Mouse (Mus musculus) liver, embryonic 15.5 days (tissue): ENCODE data around the gene Neu3. TPM values are rescaled to one million over a fixed set of nuclear protein-coding genes. Genes with fewer than 3 reads are reported as not detected.
A peak's percentile ranks its signal among the peaks of the same experiment; 100 is the strongest.

Source experiments
- ATAC-seq: fragments of 200-750 bp; cut with Nextera tagmentation; 2 replicates; pipeline ENCODE4 v1.8.0; 2017; ENCODE audit warnings: moderate number of reproducible peaks, mild to moderate bottlenecking, moderate library complexity; ENCODE audit not compliant: insufficient read depth
- H3K27ac ChIP-seq: fragments of 300-500 bp; sonication (generic); replicated peaks from 2 replicates; pipeline ENCODE4 v1.5.1; 2015; ENCODE audit warnings: mild to moderate bottlenecking, inconsistent platforms
- H3K27me3 ChIP-seq: fragments of 300-500 bp; sonication (generic); 2 replicates; pipeline ENCODE4 v1.6.1; 2015; ENCODE audit warnings: mild to moderate bottlenecking, inconsistent platforms
- H3K36me3 ChIP-seq: fragments of 300-500 bp; sonication (generic); replicated peaks from 2 replicates; pipeline ENCODE4 v1.6.1; 2015; ENCODE audit warnings: moderate library complexity, mild to moderate bottlenecking, inconsistent platforms
- H3K4me1 ChIP-seq: fragments of 300-500 bp; sonication (generic); replicated peaks from 2 replicates; pipeline ENCODE4 v1.6.1; 2015; ENCODE audit warnings: inconsistent platforms
- H3K4me2 ChIP-seq: fragments of 300-500 bp; sonication (generic); 2 replicates; pipeline ENCODE4 v1.6.1; 2015; ENCODE audit warnings: moderate library complexity, mild to moderate bottlenecking, inconsistent platforms
- H3K4me3 ChIP-seq: fragments of 300-500 bp; sonication (generic); replicated peaks from 2 replicates; pipeline ENCODE4 v1.5.1; 2015; ENCODE audit warnings: mild to moderate bottlenecking, inconsistent platforms
- H3K9ac ChIP-seq: fragments of 300-500 bp; sonication (generic); 2 replicates; pipeline ENCODE4 v1.6.1; 2015; ENCODE audit warnings: moderate library complexity, mild to moderate bottlenecking, inconsistent platforms
- H3K9me3 ChIP-seq: fragments of 300-500 bp; sonication (generic); replicated peaks from 2 replicates; pipeline ENCODE4 v1.6.1; 2016; ENCODE audit warnings: inconsistent platforms
- WGBS: fragments of 180-500 bp; shearing (Covaris S2); methylation state at CpG from one replicate; pipeline ENCODE4 v1.1.7; 2015; ENCODE audit warnings: mixed read lengths; ENCODE audit not compliant: insufficient replicate concordance; 5-methylcytosine and 5-hydroxymethylcytosine counted together
- polyA plus RNA-seq: library from polyadenylated mRNA; unstranded; fragments of >200 nt; fragmentation: Nextera tagmentation; extraction: Ambion mirVana; gene quantifications from 2 replicates; pipeline ENCODE4 v1.2.1, GENCODE M21; 2015

The Neu3 gene
- polyA plus RNA-seq: 4.9 and 5.4 TPM in 2 replicates

DNA sequence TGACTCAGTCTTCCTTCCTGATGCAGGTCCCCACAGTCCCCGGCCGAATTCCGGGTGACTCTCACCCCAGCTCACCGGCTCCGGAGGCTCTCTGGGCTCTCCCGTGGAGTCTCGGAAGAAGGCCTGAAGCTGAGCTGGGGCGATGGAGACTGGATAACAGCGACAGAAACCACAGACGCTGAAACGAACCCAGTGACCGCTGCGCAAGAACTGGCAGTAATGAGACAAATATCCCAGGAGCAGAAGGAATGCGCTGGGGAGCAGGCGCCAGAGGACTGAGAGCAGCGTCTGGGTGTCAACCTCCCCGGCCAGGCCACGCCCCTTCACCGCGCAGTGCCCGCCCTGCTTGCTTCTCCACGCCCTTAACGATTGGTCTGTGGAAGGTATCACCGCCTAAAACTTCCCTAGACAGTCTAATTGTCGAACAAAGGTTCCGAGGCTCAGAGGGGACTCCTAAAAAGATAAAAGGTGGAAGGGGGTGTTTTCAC is at the start of gene Neu3:
Gene Neu3, minus strand, starts transcription at position 335 of the 488 bp plus-strand sequence.
- Histone ChIP-seq H3K36me3 (peaks cover 3% of the 10 kb centered on the region), H3K27ac (peak within 1 kb of the TSS; percentile 91), H3K9ac (peak within 1 kb of the TSS; percentile 80), H3K4me2 (peak within 1 kb of the TSS; percentile 77), H3K4me3 (peak within 1 kb of the TSS; percentile 74), H3K9me3 (no peaks in the 10 kb centered on the region), H3K4me1 (peaks cover 42% of the 10 kb centered on the region), H3K27me3 (no peaks in the 10 kb centered on the region)
- peak; percentile 90 for ATAC-seq
- under 1% methylated on average over 26 of the region's 26 CpGs for WGBS

DNA sequence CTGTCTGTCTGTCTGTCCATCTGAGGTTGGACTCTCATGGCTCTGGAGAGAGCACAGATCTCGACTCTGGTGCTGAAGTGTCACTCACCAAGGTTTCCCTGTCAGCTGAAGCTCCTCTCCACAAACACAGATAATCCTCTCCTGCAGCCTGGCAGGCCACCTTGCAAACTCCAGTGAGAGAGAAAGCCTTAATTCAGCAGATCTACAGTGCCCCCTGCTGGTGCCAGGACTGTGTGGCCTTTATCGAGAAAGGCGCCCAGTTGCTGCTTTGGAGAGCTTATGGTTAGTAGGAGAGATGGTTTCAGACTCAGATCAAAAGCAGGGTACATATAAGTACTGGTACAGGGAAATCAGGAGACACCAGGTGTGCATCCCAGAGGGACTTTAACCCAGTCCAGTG is 48.1 kb upstream of the Neu3 start:
- no peaks in the 10 kb centered on the region for H3K4me1 ChIP-seq
- no peak overlapping the region for H3K4me2 ChIP-seq
- no peak overlapping the region for H3K27ac ChIP-seq
- H3K27me3 ChIP-seq: no peaks in the 10 kb centered on the region
- H3K36me3 ChIP-seq: no peaks in the 10 kb centered on the region
- no peaks in the 10 kb centered on the region for H3K9me3 ChIP-seq
- no peak for ATAC-seq
- H3K4me3 ChIP-seq: no peak overlapping the region
- WGBS: 3% methylated on average over 3 of the region's 3 CpGs
- no peak overlapping the region for H3K9ac ChIP-seq

DNA sequence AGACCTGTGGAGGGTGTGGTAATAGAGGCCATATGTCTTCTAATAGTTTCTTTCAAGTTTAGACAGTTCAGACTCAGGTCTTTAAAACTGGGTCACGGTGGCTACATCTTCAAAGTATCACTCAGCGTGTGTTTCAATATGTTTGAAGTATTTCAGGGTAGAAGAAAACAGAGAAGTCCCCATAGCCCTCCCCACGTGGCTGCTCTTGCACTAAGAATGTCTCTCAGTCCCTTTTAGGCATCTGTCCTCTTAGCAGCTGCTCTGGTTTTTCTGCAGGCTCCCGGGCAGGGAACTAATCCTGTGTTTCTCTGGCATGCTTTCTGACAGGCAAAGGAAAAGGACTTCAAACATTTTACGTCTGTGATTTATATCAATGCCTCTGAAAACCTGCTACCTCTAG is 47.7 kb upstream of the Neu3 start:
- WGBS: 49% methylated on average over 5 of the region's 5 CpGs
- no peak overlapping the region for H3K9ac ChIP-seq
- H3K4me1 ChIP-seq: no peaks in the 10 kb centered on the region
- no peak overlapping the region for H3K4me3 ChIP-seq
- H3K4me2 ChIP-seq: no peak overlapping the region
- H3K27ac ChIP-seq: no peak overlapping the region
- no peaks in the 10 kb centered on the region for H3K9me3 ChIP-seq
- no peaks in the 10 kb centered on the region for H3K36me3 ChIP-seq
- no peaks in the 10 kb centered on the region for H3K27me3 ChIP-seq
- ATAC-seq: no peak

DNA sequence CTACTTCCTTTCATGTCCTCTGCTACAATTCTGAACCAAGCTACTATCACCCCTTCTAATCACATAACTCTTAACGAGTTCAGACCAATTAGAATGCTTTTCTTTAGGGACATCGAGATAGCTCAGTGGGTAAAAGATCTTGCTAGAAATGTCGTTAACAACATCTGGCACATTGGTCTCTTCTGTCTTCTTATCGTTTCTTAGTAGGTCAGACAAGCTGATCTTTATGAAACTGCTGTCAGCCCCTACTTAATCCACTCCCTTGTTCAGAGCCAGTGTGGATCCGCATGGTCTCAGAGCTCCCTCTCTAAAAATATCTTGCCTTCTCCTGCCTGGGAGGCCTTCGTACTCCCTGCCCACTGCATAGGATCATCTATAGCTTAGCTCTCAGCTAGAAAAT is 45.7 kb upstream of the Neu3 start:
- WGBS: 55% methylated on average over 6 of the region's 6 CpGs

DNA sequence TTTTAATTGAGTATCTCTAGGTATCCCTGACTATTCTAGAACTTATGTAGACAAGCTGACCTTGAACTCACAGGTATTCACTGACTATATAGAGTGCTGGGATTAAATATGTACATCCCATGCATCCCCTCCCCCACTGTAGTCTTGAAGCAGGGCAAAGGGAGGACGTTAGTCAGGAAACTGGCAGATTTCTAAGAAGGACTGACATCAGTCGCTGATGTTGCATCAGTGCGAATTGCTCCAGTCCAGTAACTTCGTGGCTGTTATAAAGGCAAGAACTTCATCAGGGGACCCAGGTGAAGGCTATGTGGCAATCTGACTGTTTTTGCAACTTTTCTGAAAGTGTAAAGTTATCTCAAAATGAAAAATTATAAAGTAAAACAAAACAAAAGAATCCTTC is 41.1 kb upstream of the Neu3 start:
- Histone ChIP-seq H3K4me3 (no peak overlapping the region), H3K4me1 (no peaks in the 10 kb centered on the region), H3K27me3 (peaks cover 5% of the 10 kb centered on the region), H3K27ac (no peak overlapping the region), H3K36me3 (no peaks in the 10 kb centered on the region), H3K4me2 (no peak overlapping the region), H3K9me3 (no peaks in the 10 kb centered on the region), H3K9ac (no peak overlapping the region)
- ATAC-seq: no peak
- 37% methylated on average over 4 of the region's 4 CpGs for WGBS

More for the DNA sequence above, 45.7 kb upstream of the Neu3 start:
- Histone ChIP-seq H3K4me3 (no peak overlapping the region), H3K9ac (no peak overlapping the region), H3K27ac (no peak overlapping the region), H3K4me1 (no peaks in the 10 kb centered on the region), H3K36me3 (no peaks in the 10 kb centered on the region), H3K9me3 (no peaks in the 10 kb centered on the region), H3K27me3 (no peaks in the 10 kb centered on the region), H3K4me2 (no peak overlapping the region)
- no peak for ATAC-seq

DNA sequence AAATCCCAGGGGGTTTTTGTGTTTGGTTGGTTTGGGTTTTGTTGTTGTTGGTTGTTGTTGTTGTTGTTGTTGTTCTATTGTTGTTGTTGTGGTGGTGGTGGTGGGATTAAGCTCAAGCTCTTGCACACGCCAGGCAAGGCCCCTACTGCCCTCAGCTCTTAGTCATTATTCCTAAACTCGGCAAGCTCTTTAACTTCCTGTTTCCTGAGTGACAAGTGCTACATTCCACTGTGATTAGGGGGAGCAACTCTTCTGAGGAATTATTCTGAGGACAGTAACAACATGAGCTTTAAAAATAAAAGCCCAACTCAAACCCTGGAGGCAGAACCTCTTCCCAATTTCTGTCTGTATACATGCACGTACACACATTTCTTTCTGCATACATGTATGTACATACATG is 37.0 kb upstream of the Neu3 start:
- peaks cover 28% of the 10 kb centered on the region for H3K27me3 ChIP-seq
- no peak overlapping the region for H3K27ac ChIP-seq

DNA sequence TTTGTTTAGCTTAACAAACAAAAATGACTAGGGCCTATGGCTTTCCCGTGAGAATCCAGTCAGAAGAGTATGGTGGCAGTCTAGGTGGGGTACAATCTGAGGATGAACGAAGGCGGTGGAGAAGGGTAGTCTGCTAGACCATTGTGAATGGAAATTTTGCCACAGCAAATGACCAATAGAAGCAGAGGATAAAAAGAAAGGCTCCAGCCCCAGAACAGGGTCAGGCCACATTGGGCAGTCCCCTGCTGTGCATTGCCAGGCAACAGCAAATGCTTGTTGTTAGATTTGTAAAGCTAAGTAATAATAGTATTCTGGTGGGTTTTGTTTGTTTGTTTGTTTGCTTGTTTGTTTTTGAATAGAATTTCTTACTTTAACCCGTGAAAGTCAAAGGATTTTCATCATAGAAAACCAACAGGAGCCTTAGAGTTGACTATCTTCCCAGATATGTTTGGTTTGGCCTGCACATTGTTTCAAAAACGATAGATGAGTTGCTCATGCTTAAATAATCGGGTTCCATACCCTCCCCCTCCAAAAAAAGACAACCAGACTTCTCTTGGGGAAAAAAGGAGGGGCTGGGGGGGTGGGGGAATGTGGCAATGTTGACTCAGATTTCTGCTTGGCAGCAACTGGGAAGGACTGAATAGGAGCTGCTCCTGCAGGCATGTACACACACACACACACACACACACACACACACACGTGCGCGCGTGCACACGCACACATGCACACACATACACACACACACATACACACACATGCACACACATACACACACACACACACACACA is 36.2 kb upstream of the Neu3 start:
- no peaks in the 10 kb centered on the region for H3K9me3 ChIP-seq
- no peak overlapping the region for H3K4me2 ChIP-seq
- no peaks in the 10 kb centered on the region for H3K4me1 ChIP-seq
- H3K4me3 ChIP-seq: no peak overlapping the region
- 66% methylated on average over 11 of the region's 11 CpGs for WGBS
- H3K36me3 ChIP-seq: no peaks in the 10 kb centered on the region
- H3K9ac ChIP-seq: no peak overlapping the region
- H3K27me3 ChIP-seq: peaks cover 28% of the 10 kb centered on the region
- no peak for ATAC-seq
- no peak overlapping the region for H3K27ac ChIP-seq

More for the DNA sequence above, 37.0 kb upstream of the Neu3 start:
- no peaks in the 10 kb centered on the region for H3K36me3 ChIP-seq
- H3K4me1 ChIP-seq: no peaks in the 10 kb centered on the region
- H3K9ac ChIP-seq: no peak overlapping the region
- H3K4me3 ChIP-seq: no peak overlapping the region
- H3K4me2 ChIP-seq: no peak overlapping the region
- H3K9me3 ChIP-seq: no peaks in the 10 kb centered on the region
- no peak for ATAC-seq
- 37% methylated on average over 3 of the region's 3 CpGs for WGBS

DNA sequence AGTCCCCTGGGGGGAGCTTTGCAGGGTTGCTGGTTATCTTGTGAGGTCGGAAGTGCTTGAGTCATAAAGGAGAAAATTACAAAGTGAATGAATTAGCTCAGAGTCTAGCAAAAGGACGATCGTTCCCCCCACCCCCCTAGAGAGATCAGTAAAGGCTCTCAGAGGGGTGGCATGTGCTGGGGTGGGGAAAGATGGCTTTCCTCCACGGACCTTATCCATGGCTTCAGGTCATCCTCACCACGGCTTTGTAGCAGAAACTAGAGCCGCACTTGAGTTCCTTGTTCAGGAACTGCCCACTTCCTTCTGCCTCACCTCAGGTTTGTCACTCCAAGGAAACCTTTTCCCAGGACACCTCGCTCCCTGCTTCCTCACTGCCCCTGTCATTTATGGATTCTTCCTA is 35.1 kb upstream of the Neu3 start, which contains the start of gene Spcs2:
Gene Spcs2, minus strand, starts transcription at position 101 of the 400 bp plus-strand sequence.
- no peaks in the 10 kb centered on the region for H3K9me3 ChIP-seq
- H3K27ac ChIP-seq: no peak within 1 kb of the TSS
- ATAC-seq: no peak
- no peak within 1 kb of the TSS for H3K4me2 ChIP-seq
- H3K36me3 ChIP-seq: no peaks in the 10 kb centered on the region
- no peak within 1 kb of the TSS for H3K4me3 ChIP-seq
- H3K9ac ChIP-seq: no peak within 1 kb of the TSS
- peaks cover 28% of the 10 kb centered on the region for H3K27me3 ChIP-seq
- H3K4me1 ChIP-seq: peaks cover 4% of the 10 kb centered on the region
- 32% methylated on average over 7 of the region's 7 CpGs for WGBS

DNA sequence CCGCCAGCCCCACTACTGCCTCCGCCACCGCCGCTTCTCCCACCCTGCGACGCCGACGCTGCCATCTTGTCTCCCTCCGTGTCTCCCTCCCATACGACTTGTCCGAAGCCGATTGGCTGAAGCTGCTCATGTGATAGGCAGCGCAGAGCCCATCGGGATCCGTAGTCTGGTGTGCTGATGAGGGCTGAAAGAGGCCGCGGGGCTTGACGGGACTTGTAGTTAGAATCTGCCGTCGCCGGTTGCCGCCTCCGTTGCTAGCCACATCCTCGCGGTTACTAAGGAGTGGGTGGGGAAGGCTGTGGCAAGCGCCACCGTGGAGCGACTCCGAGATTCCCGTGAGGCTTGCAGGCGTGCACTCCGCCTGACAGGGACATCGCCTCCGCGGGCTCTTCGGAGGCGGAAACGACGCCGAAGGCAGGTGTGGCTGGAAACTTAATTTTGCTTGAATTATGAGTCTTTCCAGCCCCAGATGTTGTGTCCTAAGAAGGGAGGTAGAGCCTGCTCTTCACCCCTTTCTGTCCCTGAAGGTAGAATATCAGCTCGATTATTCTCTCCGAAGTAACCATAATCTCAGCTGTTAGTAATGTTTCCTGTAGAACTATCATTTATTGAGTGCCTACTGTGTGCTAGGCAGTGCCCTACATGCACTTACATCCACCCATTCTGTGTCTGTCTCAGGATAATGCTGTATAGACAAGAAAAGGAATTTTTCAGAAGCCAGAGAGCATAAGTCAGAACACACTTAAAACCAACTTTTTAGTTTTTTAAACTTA is 30.8 kb upstream of the Neu3 start, which contains the start of gene Xrra1:
Gene Xrra1, plus strand, starts transcription at position 304 of the 773 bp plus-strand sequence.
- under 1% methylated on average over 42 of the region's 42 CpGs for WGBS
- Histone ChIP-seq H3K4me1 (peaks cover 27% of the 10 kb centered on the region), H3K4me3 (peak within 1 kb of the TSS; percentile 74), H3K9me3 (no peaks in the 10 kb centered on the region), H3K9ac (peak within 1 kb of the TSS; percentile 71), H3K27ac (peak within 1 kb of the TSS; percentile 57), H3K36me3 (peaks cover 24% of the 10 kb centered on the region), H3K27me3 (0 out of 2 replicates have a peak, but pooled peaks cover 22% of the 10 kb centered on the region), H3K4me2 (peak within 1 kb of the TSS; percentile 79)
- peak; percentile 98 for ATAC-seq

DNA sequence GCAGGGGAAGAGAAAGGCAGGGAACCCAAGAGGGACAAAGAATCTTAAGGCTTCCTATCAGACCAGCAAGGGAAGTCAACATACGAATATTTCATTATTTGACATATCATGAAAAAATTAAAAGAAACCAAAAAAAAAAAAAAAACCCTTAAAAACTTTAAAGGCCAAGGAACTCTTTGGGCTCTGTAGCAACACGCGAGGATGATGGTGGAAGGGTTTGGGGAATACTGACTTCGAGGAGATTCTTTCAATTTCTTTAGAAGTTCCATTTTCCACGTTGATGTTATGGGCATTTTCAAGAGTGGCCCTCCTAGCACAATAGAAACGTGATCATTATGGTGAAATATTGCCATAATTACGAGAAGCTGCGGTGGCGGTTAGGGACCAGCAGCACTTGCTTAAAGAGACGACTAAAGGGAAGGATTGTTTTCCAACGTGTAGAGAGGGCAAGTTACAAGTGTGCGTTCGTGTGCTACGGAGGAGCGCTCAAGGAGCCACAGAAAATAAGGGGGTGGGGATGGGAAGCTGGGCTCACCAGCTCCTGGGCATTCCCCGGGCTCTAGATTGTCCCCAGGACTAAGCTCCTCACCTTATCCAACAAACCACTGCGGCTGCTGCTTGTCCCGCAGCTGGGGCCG is 30.1 kb upstream of the Neu3 start:
- WGBS: under 1% methylated on average over 19 of the region's 19 CpGs
- peak overlapping the region; percentile 71 for H3K9ac ChIP-seq
- H3K27ac ChIP-seq: peak overlapping the region; percentile 57

More for the DNA sequence above, 30.1 kb upstream of the Neu3 start:
- Histone ChIP-seq H3K36me3 (peaks cover 31% of the 10 kb centered on the region), H3K4me3 (peak overlapping the region; percentile 74), H3K4me1 (peaks cover 27% of the 10 kb centered on the region), H3K9me3 (no peaks in the 10 kb centered on the region), H3K4me2 (peak overlapping the region; percentile 79), H3K27me3 (0 out of 2 replicates have a peak, but pooled peaks cover 15% of the 10 kb centered on the region)
- ATAC-seq: peak; percentile 51
